Mouse (Mus musculus) cerebellum, adult 2 months (tissue): ENCODE data around the gene Slc25a10. TPM values are rescaled to one million over a fixed set of nuclear protein-coding genes. Genes with fewer than 3 reads are reported as not detected.

Experiments used
- DNase-seq, 2 experiments: peaks; one replicate each; pipeline ENCODE4 v3.0.0; 2021
- H3K27ac ChIP-seq: fragments of 200-500 bp; 2 replicates; pipeline ENCODE4 v1.5.1; 2012; ENCODE audit warnings: low read length, control low read depth, inconsistent platforms; ENCODE audit not compliant: insufficient read depth
- H3K27me3 ChIP-seq: fragments of 200-500 bp; 2 replicates; pipeline ENCODE4 v1.6.1; 2012; ENCODE audit warnings: inconsistent platforms, mild to moderate bottlenecking, low read length, moderate library complexity; ENCODE audit not compliant: control insufficient read depth, insufficient read depth
- H3K4me1 ChIP-seq: fragments of 200-500 bp; 2 replicates; pipeline ENCODE4 v1.6.1; 2011; ENCODE audit warnings: low read length; ENCODE audit not compliant: control insufficient read depth, insufficient read depth
- H3K4me3 ChIP-seq: fragments of 200-500 bp; replicated peaks from 2 replicates; pipeline ENCODE3; 2011; ENCODE audit warnings: mild to moderate bottlenecking, low read depth, low read length, control low read depth; ENCODE audit not compliant: insufficient read depth
- CTCF ChIP-seq: fragments of 200-500 bp; IDR thresholded peaks from 2 replicates; pipeline ENCODE4 v1.5.1; 2011; ENCODE audit warnings: low read depth, mild to moderate bottlenecking, control low read depth, low read length, moderate library complexity, borderline replicate concordance; ENCODE audit not compliant: insufficient read depth
- POLR2A ChIP-seq: fragments of 200-500 bp; IDR thresholded peaks from 2 replicates; pipeline ENCODE4 v1.6.1; 2011; ENCODE audit warnings: low read length, control low read depth, borderline replicate concordance; ENCODE audit not compliant: insufficient read depth
- WGBS: fragments of 180-500 bp; shearing (Covaris S2); methylation state at CpG from one replicate; pipeline ENCODE4 v1.1.7; 2018; 5-methylcytosine and 5-hydroxymethylcytosine counted together
- polyA plus RNA-seq: library from polyadenylated mRNA; depleted of rRNA; stranded (reverse); fragments of >200 nt; gene quantifications from 2 replicates; pipeline ENCODE4 v1.2.3, GENCODE M21; 2012; rRNA removed

Gene Slc25a10
- polyA plus RNA-seq, 1 experiment = 39.3 TPM

GRCm38 (mm10) chr11:120541907-120542306, 50.3 kb downstream of the Slc25a10 start:
- TF ChIP-seq CTCF = no peak
- TF ChIP-seq POLR2A = no peak
- no peak for DNase-seq
- WGBS = 47% methylated on average over 4 of the region's 4 CpGs

GRCm38 (mm10) chr11:120542376-120542775, 50.7 kb downstream of the Slc25a10 start:
- Histone ChIP-seq H3K27ac (no peak overlapping the region), H3K4me3 (no peak overlapping the region), H3K27me3 (no peaks in the 10 kb centered on the region), H3K4me1 (peaks cover 26% of the 10 kb centered on the region)
- no peak for DNase-seq
- TF ChIP-seq POLR2A (no peak), CTCF (no peak)
- WGBS = 82% methylated on average over 6 of the region's 6 CpGs

More at GRCm38 (mm10) chr11:120541907-120542306, 50.3 kb downstream of the Slc25a10 start:
- Histone ChIP-seq H3K27me3 (no peaks in the 10 kb centered on the region), H3K4me1 (peaks cover 26% of the 10 kb centered on the region), H3K27ac (no peak overlapping the region), H3K4me3 (no peak overlapping the region)

- Histone ChIP-seq H3K27me3 (no peaks in the 10 kb centered on the region), H3K27ac (no peak overlapping the region), H3K4me1 (peaks cover 10% of the 10 kb centered on the region), H3K4me3 (no peak overlapping the region)
- 70% methylated on average over 3 of the region's 3 CpGs for WGBS
- no peak for DNase-seq
- TF ChIP-seq CTCF (no peak), POLR2A (no peak)
These were observed 54.3 kb downstream of the Slc25a10 start for GRCm38 (mm10) chr11:120545964-120546363.

- DNase-seq = no peak
These were observed 55.8 kb downstream of the Slc25a10 start for GRCm38 (mm10) chr11:120547469-120547868.

GRCm38 (mm10) chr11:120548214-120548613, 56.6 kb downstream of the Slc25a10 start:
- WGBS = 79% methylated on average over 3 of the region's 3 CpGs
- H3K27me3 ChIP-seq = no peaks in the 10 kb centered on the region
- no peak overlapping the region for H3K27ac ChIP-seq
- no peak for TF ChIP-seq CTCF
- TF ChIP-seq POLR2A = no peak
- H3K4me1 ChIP-seq = peaks cover 12% of the 10 kb centered on the region
- H3K4me3 ChIP-seq = no peak overlapping the region
- DNase-seq = no peak

More at GRCm38 (mm10) chr11:120547469-120547868, 55.8 kb downstream of the Slc25a10 start:
- Histone ChIP-seq H3K27ac (no peak overlapping the region), H3K4me3 (no peak overlapping the region), H3K4me1 (peaks cover 10% of the 10 kb centered on the region), H3K27me3 (no peaks in the 10 kb centered on the region)
- WGBS = 51% methylated on average over 2 of the region's 2 CpGs
- TF ChIP-seq POLR2A (no peak), CTCF (no peak)

- WGBS = under 1% methylated on average over 7 of the region's 7 CpGs
- Histone ChIP-seq H3K4me1 (peaks cover 12% of the 10 kb centered on the region), H3K27me3 (no peaks in the 10 kb centered on the region), H3K27ac (peak overlapping the region; percentile 52; the same call in 1 of the 2 replicates), H3K4me3 (peak overlapping the region; percentile 88)
- TF ChIP-seq CTCF (no peak), POLR2A (no peak)
- peak in 1 of 2 experiments; percentile 15 for DNase-seq
These were observed 57.1 kb downstream of the Slc25a10 start for GRCm38 (mm10) chr11:120548786-120549167.

Other genes starting within 250 kb of the Slc25a10 start
- gene Actg1, start 143.3 kb upstream of the Slc25a10 start, polyA plus RNA-seq = 834 and 845 TPM in 2 replicates
- 0.29 TPM in 1 of 2 replicates, not detected in the other for gene Fscn2, start 130.3 kb upstream of the Slc25a10 start, polyA plus RNA-seq
- gene Faap100, start 113.1 kb upstream of the Slc25a10 start, polyA plus RNA-seq = 34.4 and 34.8 TPM in 2 replicates
- gene Nploc4, start 54.1 kb upstream of the Slc25a10 start, polyA plus RNA-seq = 54.2 and 56.3 TPM in 2 replicates
- gene Tspan10, start 49.2 kb upstream of the Slc25a10 start, polyA plus RNA-seq = 0.05 and 0.06 TPM in 2 replicates
- 1.5 and 1.6 TPM in 2 replicates for gene Pde6g, start 38.3 kb upstream of the Slc25a10 start, polyA plus RNA-seq
- 15.5 and 20.0 TPM in 2 replicates for gene Oxld1, start 33.8 kb upstream of the Slc25a10 start, polyA plus RNA-seq
- 27.3 and 28.3 TPM in 2 replicates for gene Ccdc137, start 33.7 kb upstream of the Slc25a10 start, polyA plus RNA-seq
- 42.7 and 56.5 TPM in 2 replicates for gene Arl16, start 24.2 kb upstream of the Slc25a10 start, polyA plus RNA-seq
- gene Mrpl12, start 7.2 kb upstream of the Slc25a10 start, polyA plus RNA-seq = 108 and 119 TPM in 2 replicates
- 1.8 and 2.1 TPM in 2 replicates for gene Gcgr, start 38.9 kb downstream of the Slc25a10 start, polyA plus RNA-seq
- 159 and 168 TPM in 2 replicates for gene Mcrip1, start 57.9 kb downstream of the Slc25a10 start, polyA plus RNA-seq
- not detected in 2 replicates for gene Ppp1r27, start 59.3 kb downstream of the Slc25a10 start, polyA plus RNA-seq
- gene P4hb, start 81.4 kb downstream of the Slc25a10 start, polyA plus RNA-seq = 98.4 and 105 TPM in 2 replicates
- gene Arhgdia, start 89.8 kb downstream of the Slc25a10 start, polyA plus RNA-seq = 288 and 305 TPM in 2 replicates
- gene Alyref, start 106.5 kb downstream of the Slc25a10 start, polyA plus RNA-seq = 42.6 and 51.8 TPM in 2 replicates
- gene Anapc11, start 106.6 kb downstream of the Slc25a10 start, polyA plus RNA-seq = 168 and 178 TPM in 2 replicates
- gene Npb, start 116.6 kb downstream of the Slc25a10 start, polyA plus RNA-seq = 4.7 and 5.6 TPM in 2 replicates
- gene Pcyt2, start 126.1 kb downstream of the Slc25a10 start, polyA plus RNA-seq = 401 and 403 TPM in 2 replicates
- 76.9 and 80.5 TPM in 2 replicates for gene Sirt7, start 133.4 kb downstream of the Slc25a10 start, polyA plus RNA-seq
- 60.5 and 65.3 TPM in 2 replicates for gene Mafg, start 141.8 kb downstream of the Slc25a10 start, polyA plus RNA-seq
- gene Pycr1, start 151.9 kb downstream of the Slc25a10 start, polyA plus RNA-seq = 2.1 and 2.3 TPM in 2 replicates
- 3.3 and 4.5 TPM in 2 replicates for gene Myadml2, start 156.3 kb downstream of the Slc25a10 start, polyA plus RNA-seq
- 5.9 TPM in 2 replicates for gene Notum, start 169.3 kb downstream of the Slc25a10 start, polyA plus RNA-seq
- 56.1 and 59.4 TPM in 2 replicates for gene Aspscr1, start 181.1 kb downstream of the Slc25a10 start, polyA plus RNA-seq
- gene Cenpx, start 221.9 kb downstream of the Slc25a10 start, polyA plus RNA-seq = 40.1 and 43.0 TPM in 2 replicates
- 86.6 and 96.0 TPM in 2 replicates for gene Lrrc45, start 222.1 kb downstream of the Slc25a10 start, polyA plus RNA-seq
- gene Rac3, start 229.6 kb downstream of the Slc25a10 start, polyA plus RNA-seq = 66.1 and 67.0 TPM in 2 replicates
- 36.4 and 36.5 TPM in 2 replicates for gene Dcxr, start 235.4 kb downstream of the Slc25a10 start, polyA plus RNA-seq
- 1.9 and 3.1 TPM in 2 replicates for gene Cbr2, start 240.3 kb downstream of the Slc25a10 start, polyA plus RNA-seq